Mouse (Mus musculus) small intestine, adult 2 months (tissue): ENCODE data around the gene Tnrc6a.

Experiments
- CTCF ChIP-seq: fragments of 200-500 bp; IDR thresholded peaks from 2 replicates; pipeline ENCODE4 v1.5.1; 2012; ENCODE audit warnings: low read depth, mild to moderate bottlenecking, control low read depth, inconsistent platforms, low read length, moderate library complexity, mixed read lengths; ENCODE audit not compliant: insufficient replicate concordance, insufficient read length; ENCODE audit errors: extremely low read depth
- POLR2A ChIP-seq: fragments of 200-500 bp; IDR thresholded peaks from 2 replicates; pipeline ENCODE4 v1.6.1; 2012; ENCODE audit warnings: low read depth, mild to moderate bottlenecking, control low read depth, inconsistent platforms, low read length, moderate library complexity

GRCm38 (mm10) chr7:123177215-123177614 lies 53.5 kb downstream of the Tnrc6a start:
- no peak for TF ChIP-seq POLR2A
- TF ChIP-seq CTCF: no peak
